Mouse (Mus musculus) MEL (cell line): Measurements from ENCODE around the gene D630003M21Rik. TPM values are rescaled to one million over a fixed set of nuclear protein-coding genes. Genes with fewer than 3 reads are reported as not detected.

ENCODE experiments used
- DNase-seq: peaks from one replicate; pipeline ENCODE4 v3.0.0; 2011; ENCODE audit warnings: low read depth, low spot score
- H3K27ac ChIP-seq: 2 replicates; pipeline ENCODE4 v1.5.1; 2012; ENCODE audit warnings: low read depth, mild to moderate bottlenecking, control low read depth, low read length, moderate library complexity; ENCODE audit not compliant: control insufficient read depth
- H3K27me3 ChIP-seq, 2 experiments: fragments of 150-350 bp in 1 of 2; sonication (generic) in 1 of 2; 2 replicates each; pipeline ENCODE4 v1.6.1; 2012; ENCODE audit warnings: low read length in 2 of 2, mild to moderate bottlenecking in 2 of 2, improper control_type of control experiment in 1 of 2, moderate library complexity in 1 of 2; ENCODE audit not compliant: insufficient read depth in 2 of 2, control insufficient read depth in 1 of 2
- H3K36me3 ChIP-seq, 2 experiments: 2 replicates each; pipeline ENCODE4 v1.6.1; 2012 to 2014; ENCODE audit warnings: low read length in 2 of 2, improper control_type of control experiment in 1 of 2, inconsistent platforms in 1 of 2, mild to moderate bottlenecking in 1 of 2; ENCODE audit not compliant: insufficient read depth in 2 of 2, control insufficient read depth in 1 of 2
- H3K4me1 ChIP-seq, 2 experiments: fragments of 150-350 bp in 1 of 2; sonication (generic) in 1 of 2; 2 replicates each; pipeline ENCODE4 v1.6.1; 2012; ENCODE audit warnings: low read length in 2 of 2, improper control_type of control experiment in 1 of 2, mild to moderate bottlenecking in 1 of 2; ENCODE audit not compliant: insufficient read depth in 2 of 2, control insufficient read depth in 1 of 2
- H3K4me3 ChIP-seq, 2 experiments: fragments of 150-350 bp in 1 of 2; sonication (generic) in 1 of 2; 2 replicates each; pipeline ENCODE4 v1.5.1; 2012; ENCODE audit warnings: low read depth in 2 of 2, low read length in 2 of 2, mild to moderate bottlenecking in 2 of 2, moderate library complexity in 2 of 2, control low read depth in 1 of 2, improper control_type of control experiment in 1 of 2; ENCODE audit not compliant: control insufficient read depth in 1 of 2, insufficient read depth in 1 of 2
- H3K79me2 ChIP-seq: 2 replicates; pipeline ENCODE4 v1.6.1; 2012; ENCODE audit warnings: mild to moderate bottlenecking, low read length, moderate library complexity; ENCODE audit not compliant: control insufficient read depth, poor library complexity, insufficient read depth
- H3K9ac ChIP-seq: 2 replicates; pipeline ENCODE4 v1.6.1; 2012; ENCODE audit warnings: low read depth, mild to moderate bottlenecking, control low read depth, low read length, moderate library complexity; ENCODE audit not compliant: control insufficient read depth, poor library complexity, severe bottlenecking
- H3K9me3 ChIP-seq: fragments of 150-350 bp; sonication (generic); replicated peaks from 2 replicates; pipeline ENCODE4 v1.6.1; 2012; ENCODE audit warnings: mild to moderate bottlenecking, low read length, improper control_type of control experiment, moderate library complexity; ENCODE audit not compliant: insufficient read depth
- BHLHE40 ChIP-seq: IDR thresholded peaks from 2 replicates; pipeline ENCODE4 v1.6.1; 2012; ENCODE audit warnings: low read depth, mild to moderate bottlenecking, inconsistent platforms, low read length, improper control_type of control experiment, borderline replicate concordance
- CTCF ChIP-seq, 3 experiments: IDR thresholded peaks in 2 of 3; conservative IDR thresholded peaks in 1 of 3; 2 replicates each; pipeline ENCODE4 v1.5.1; 2011 to 2012; ENCODE audit warnings: low read length in 3 of 3, low read depth in 2 of 3, mild to moderate bottlenecking in 2 of 3, improper control_type of control experiment in 1 of 3, inconsistent platforms in 1 of 3, mixed read lengths in 1 of 3, moderate library complexity in 1 of 3; ENCODE audit not compliant: control insufficient read depth in 1 of 3, insufficient read depth in 1 of 3, poor library complexity in 1 of 3, severe bottlenecking in 1 of 3
- ELF1 ChIP-seq: IDR thresholded peaks from 2 replicates; pipeline ENCODE4 v1.6.1; 2014; ENCODE audit warnings: low read depth, mild to moderate bottlenecking, inconsistent platforms, low read length, improper control_type of control experiment, moderate library complexity
- GATA1 ChIP-seq: IDR thresholded peaks from 2 replicates; pipeline ENCODE4 v1.6.1; 2011; ENCODE audit warnings: low read depth, low read length, improper control_type of control experiment
- KAT2A ChIP-seq: conservative IDR thresholded peaks from 2 replicates; pipeline ENCODE4 v1.6.1; 2012; ENCODE audit warnings: low read depth, low read length, improper control_type of control experiment, inconsistent platforms
- MAFK ChIP-seq: IDR thresholded peaks from 2 replicates; pipeline ENCODE4 v1.6.1; 2011; ENCODE audit warnings: low read depth, mild to moderate bottlenecking, low read length, improper control_type of control experiment, borderline replicate concordance
- MAX ChIP-seq: IDR thresholded peaks from 2 replicates; pipeline ENCODE4 v1.6.1; 2011; ENCODE audit warnings: low read length, improper control_type of control experiment
- MAZ ChIP-seq: IDR thresholded peaks from 2 replicates; pipeline ENCODE4 v1.6.1; 2012; ENCODE audit warnings: low read depth, mild to moderate bottlenecking, inconsistent platforms, low read length, improper control_type of control experiment
- MEF2A ChIP-seq: IDR thresholded peaks from 2 replicates; pipeline ENCODE4 v1.6.1; 2014; ENCODE audit warnings: low read depth, mild to moderate bottlenecking, inconsistent platforms, low read length, improper control_type of control experiment; ENCODE audit not compliant: poor library complexity, insufficient replicate concordance, severe bottlenecking; ENCODE audit errors: extremely low read depth
- MYC ChIP-seq: IDR thresholded peaks from 2 replicates; pipeline ENCODE4 v1.6.1; 2011; ENCODE audit warnings: low read depth, mild to moderate bottlenecking, low read length, improper control_type of control experiment, moderate library complexity
- NELFE ChIP-seq: IDR thresholded peaks from 2 replicates; pipeline ENCODE4 v1.6.1; 2011; ENCODE audit warnings: low read depth, low read length, improper control_type of control experiment
- NRF1 ChIP-seq: IDR thresholded peaks from 2 replicates; pipeline ENCODE4 v1.6.1; 2014; ENCODE audit warnings: low read depth, mild to moderate bottlenecking, inconsistent platforms, low read length, improper control_type of control experiment, moderate library complexity; ENCODE audit not compliant: poor library complexity, insufficient read depth, severe bottlenecking
- POLR2A ChIP-seq, 2 experiments: IDR thresholded peaks; 2 replicates each; pipeline ENCODE4 v1.6.1; 2011 to 2012; ENCODE audit warnings: low read length in 2 of 2, mild to moderate bottlenecking in 2 of 2, control low read depth in 1 of 2, improper control_type of control experiment in 1 of 2, low read depth in 1 of 2, moderate library complexity in 1 of 2; ENCODE audit not compliant: control insufficient read depth in 1 of 2, insufficient read depth in 1 of 2, poor library complexity in 1 of 2
- POLR2AphosphoS2 ChIP-seq: IDR thresholded peaks from 2 replicates; pipeline ENCODE4 v1.6.1; 2011; ENCODE audit warnings: low read length, improper control_type of control experiment
- POLR2AphosphoS5 ChIP-seq: IDR thresholded peaks from 2 replicates; pipeline ENCODE4 v1.6.1; 2012; ENCODE audit warnings: low read depth, borderline replicate concordance, mild to moderate bottlenecking, inconsistent platforms, low read length, moderate library complexity, mixed read lengths
- RAD21 ChIP-seq: IDR thresholded peaks from 2 replicates; pipeline ENCODE4 v1.6.1; 2011; ENCODE audit warnings: mild to moderate bottlenecking, low read depth, low read length, improper control_type of control experiment
- RCOR1 ChIP-seq: IDR thresholded peaks from 2 replicates; pipeline ENCODE4 v1.6.1; 2012; ENCODE audit warnings: low read depth, mild to moderate bottlenecking, inconsistent platforms, low read length, improper control_type of control experiment
- SIN3A ChIP-seq: IDR thresholded peaks from 2 replicates; pipeline ENCODE4 v1.6.1; 2012; ENCODE audit warnings: low read length, improper control_type of control experiment, inconsistent platforms
- UBTF ChIP-seq: IDR thresholded peaks from 2 replicates; pipeline ENCODE4 v1.6.1; 2012; ENCODE audit warnings: low read depth, mild to moderate bottlenecking, inconsistent platforms, low read length, improper control_type of control experiment, moderate library complexity, borderline replicate concordance; ENCODE audit not compliant: insufficient read depth
- USF2 ChIP-seq, 2 experiments: IDR thresholded peaks; 2 replicates each; pipeline ENCODE4 v1.6.1; 2011 to 2012; ENCODE audit warnings: improper control_type of control experiment in 2 of 2, low read length in 2 of 2, borderline replicate concordance in 1 of 2, inconsistent platforms in 1 of 2, low read depth in 1 of 2, mild to moderate bottlenecking in 1 of 2; ENCODE audit not compliant: insufficient read depth in 1 of 2
- ZC3H11A ChIP-seq: IDR thresholded peaks from 2 replicates; pipeline ENCODE4 v1.6.1; 2012; ENCODE audit warnings: low read depth, mild to moderate bottlenecking, inconsistent platforms, low read length, improper control_type of control experiment
- ZKSCAN1 ChIP-seq: IDR thresholded peaks from 2 replicates; pipeline ENCODE4 v1.6.1; 2012; ENCODE audit warnings: low read depth, mild to moderate bottlenecking, inconsistent platforms, low read length, improper control_type of control experiment, moderate library complexity
- ZMIZ1 ChIP-seq: IDR thresholded peaks from 2 replicates; pipeline ENCODE4 v1.6.1; 2012; ENCODE audit warnings: low read depth, mild to moderate bottlenecking, inconsistent platforms, low read length, improper control_type of control experiment, moderate library complexity
- polyA plus RNA-seq, 2 experiments: library from polyadenylated mRNA; stranded (reverse) in 1 of 2; unstranded in 1 of 2; fragments of >175 nt in 1 of 2; fragments of >200 nt in 1 of 2; gene quantifications; 2 replicates each; pipeline versions ENCODE4 v1.2.1 to v1.2.4; 2012; ENCODE audit warnings: low replicate concordance in 2 of 2, low read depth in 1 of 2; ENCODE audit not compliant: insufficient read length in 2 of 2, insufficient read depth in 1 of 2, missing spikeins in 1 of 2
- total RNA-seq: library from RNA; depleted of rRNA; stranded (reverse); fragments of 300-350 nt; gene quantifications from 2 replicates; pipeline ENCODE4 v1.2.3, GENCODE M21; 2012

The D630003M21Rik gene
- total and polyA plus RNA-seq, 3 experiments = 0.10 TPM; not detected in 2

GRCm38 (mm10) chr2:158247852-158248251 lies 18.8 kb upstream of the D630003M21Rik start:
- TF ChIP-seq CTCF (IDR thresholded peaks at IDR 0.05 in 2 of 3, conservative IDR thresholded peaks at IDR 0.05 in 1 of 3; ENCODE audit: control insufficient read depth in 1 of 3, insufficient read depth in 1 of 3, low read depth in 2 of 3, low read length in 3 of 3, poor library complexity in 1 of 3, severe bottlenecking in 1 of 3) (no peak), GATA1 (no peak), RAD21 (no peak), POLR2AphosphoS5 (no peak), BHLHE40 (no peak), NRF1 (no peak), KAT2A (no peak), POLR2A (IDR thresholded peaks at IDR 0.05; ENCODE audit: control insufficient read depth in 1 of 2, insufficient read depth in 1 of 2, low read depth in 1 of 2, low read length in 2 of 2, poor library complexity in 1 of 2) (no peak), RCOR1 (no peak), MAFK (no peak), SIN3A (no peak), MEF2A (no peak), ELF1 (no peak), NELFE (no peak)

DNA sequence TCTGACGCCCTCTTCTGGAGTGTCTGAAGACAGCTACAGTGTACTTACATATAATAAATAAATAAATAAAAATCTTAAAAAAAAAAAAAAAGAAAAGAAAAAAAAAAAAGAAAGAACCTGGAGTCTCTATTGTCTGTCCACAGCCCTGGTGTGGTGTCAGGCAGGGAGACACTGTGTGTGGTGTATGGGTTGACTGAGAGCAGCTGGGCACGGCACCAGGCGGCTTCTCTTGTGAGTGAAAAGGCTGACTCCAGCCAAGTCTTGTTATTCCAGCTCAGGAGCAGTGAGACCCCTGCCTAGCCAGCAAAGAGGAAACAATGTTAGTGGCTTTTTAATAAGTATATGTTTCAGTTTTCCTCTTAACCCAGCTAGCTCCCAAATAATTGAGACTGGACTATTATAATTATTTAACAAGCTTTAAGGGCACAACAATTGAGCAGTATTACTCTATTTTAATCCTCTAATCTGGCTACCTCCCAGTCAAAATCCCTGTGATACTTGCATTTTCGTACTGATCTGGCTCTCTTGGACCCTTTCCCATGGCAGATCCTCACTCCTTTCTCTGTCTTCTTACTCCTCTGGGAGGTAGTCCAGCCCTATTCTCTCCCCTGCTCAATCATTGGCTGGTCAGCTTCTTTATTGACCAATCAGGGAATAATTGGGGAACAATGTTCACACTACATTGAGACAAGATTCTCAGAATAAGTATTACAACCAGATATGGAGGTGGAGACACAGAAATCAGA lies 16.2 kb upstream of the D630003M21Rik start:
- Histone ChIP-seq H3K79me2 (no peaks in the 10 kb centered on the region), H3K4me1 (no peaks in the 10 kb centered on the region), H3K27me3 (peaks cover 0 to 6% of the 10 kb centered on the region in 2 experiments; a peak in 2 of 4 replicates), H3K9ac (no peak overlapping the region), H3K27ac (no peak overlapping the region), H3K36me3 (no peaks in the 10 kb centered on the region), H3K9me3 (no peaks in the 10 kb centered on the region), H3K4me3 (no peak overlapping the region)
- no peak for DNase-seq
- TF ChIP-seq ZKSCAN1 = no peak
- no peak for TF ChIP-seq MAZ
- TF ChIP-seq POLR2A (IDR thresholded peaks at IDR 0.05; ENCODE audit: control insufficient read depth in 1 of 2, insufficient read depth in 1 of 2, low read depth in 1 of 2, low read length in 2 of 2, poor library complexity in 1 of 2) = no peak
- no peak for TF ChIP-seq ZMIZ1
- no peak for TF ChIP-seq MEF2A
- no peak for TF ChIP-seq UBTF
- TF ChIP-seq POLR2AphosphoS2 = no peak
- no peak for TF ChIP-seq USF2 (IDR thresholded peaks at IDR 0.05; ENCODE audit: borderline replicate concordance in 1 of 2, insufficient read depth in 1 of 2, low read depth in 1 of 2, low read length in 2 of 2)
- TF ChIP-seq SIN3A = no peak
- no peak for TF ChIP-seq MAX
- TF ChIP-seq ZC3H11A = no peak
- no peak for TF ChIP-seq MYC

More at GRCm38 (mm10) chr2:158247852-158248251, 18.8 kb upstream of the D630003M21Rik start:
- DNase-seq = no peak
- Histone ChIP-seq H3K27me3 (peaks cover 0 to 4% of the 10 kb centered on the region in 2 experiments; a peak in 2 of 4 replicates), H3K36me3 (no peaks in the 10 kb centered on the region), H3K79me2 (no peaks in the 10 kb centered on the region), H3K27ac (no peak overlapping the region), H3K4me1 (no peaks in the 10 kb centered on the region), H3K4me3 (no peak overlapping the region), H3K9ac (no peak overlapping the region), H3K9me3 (no peaks in the 10 kb centered on the region)
